Mouse (Mus musculus) hindbrain, embryonic 12.5 days (tissue): ENCODE results near the gene Glt8d2. TPM values are rescaled to one million over a fixed set of nuclear protein-coding genes. Genes with fewer than 3 reads are reported as not detected.

Experiments used
- ATAC-seq: fragments of 200-750 bp; cut with Nextera tagmentation; 2 replicates; pipeline ENCODE4 v1.8.0; 2017; ENCODE audit warnings: moderate TSS enrichment; ENCODE audit not compliant: low FRiP score
- H3K27ac ChIP-seq: fragments of 300-500 bp; sonication (generic); 2 replicates; pipeline ENCODE4 v1.5.1; 2016; ENCODE audit warnings: mild to moderate bottlenecking
- H3K27me3 ChIP-seq: fragments of 300-500 bp; sonication (generic); 2 replicates; pipeline ENCODE4 v1.6.1; 2016; ENCODE audit warnings: mild to moderate bottlenecking
- H3K36me3 ChIP-seq: fragments of 300-500 bp; sonication (generic); 2 replicates; pipeline ENCODE4 v1.6.1; 2016; ENCODE audit warnings: mild to moderate bottlenecking
- H3K4me1 ChIP-seq: fragments of 300-500 bp; sonication (generic); 2 replicates; pipeline ENCODE4 v1.6.1; 2016
- H3K4me2 ChIP-seq: fragments of 300-500 bp; sonication (generic); replicated peaks from 2 replicates; pipeline ENCODE4 v1.6.1; 2016; ENCODE audit warnings: mild to moderate bottlenecking
- H3K4me3 ChIP-seq: fragments of 300-500 bp; sonication (generic); 2 replicates; pipeline ENCODE4 v1.5.1; 2016; ENCODE audit warnings: mild to moderate bottlenecking
- H3K9ac ChIP-seq: fragments of 300-500 bp; sonication (generic); 2 replicates; pipeline ENCODE4 v1.6.1; 2016; ENCODE audit warnings: mild to moderate bottlenecking, moderate library complexity
- H3K9me3 ChIP-seq: fragments of 300-500 bp; sonication (generic); replicated peaks from 2 replicates; pipeline ENCODE4 v1.6.1; 2016; ENCODE audit warnings: mild to moderate bottlenecking
- WGBS: fragments of 180-500 bp; shearing (Covaris S2); methylation state at CpG from one replicate; pipeline ENCODE4 v1.1.7; 2016; 5-methylcytosine and 5-hydroxymethylcytosine counted together
- polyA plus RNA-seq: library from polyadenylated mRNA; unstranded; fragments of >200 nt; fragmentation: Nextera tagmentation; extraction: Ambion mirVana; gene quantifications from 2 replicates; pipeline ENCODE4 v1.2.1, GENCODE M21; 2016

Glt8d2 gene
- polyA plus RNA-seq, 1 experiment from 2014 or later: 6.1 TPM

DNA sequence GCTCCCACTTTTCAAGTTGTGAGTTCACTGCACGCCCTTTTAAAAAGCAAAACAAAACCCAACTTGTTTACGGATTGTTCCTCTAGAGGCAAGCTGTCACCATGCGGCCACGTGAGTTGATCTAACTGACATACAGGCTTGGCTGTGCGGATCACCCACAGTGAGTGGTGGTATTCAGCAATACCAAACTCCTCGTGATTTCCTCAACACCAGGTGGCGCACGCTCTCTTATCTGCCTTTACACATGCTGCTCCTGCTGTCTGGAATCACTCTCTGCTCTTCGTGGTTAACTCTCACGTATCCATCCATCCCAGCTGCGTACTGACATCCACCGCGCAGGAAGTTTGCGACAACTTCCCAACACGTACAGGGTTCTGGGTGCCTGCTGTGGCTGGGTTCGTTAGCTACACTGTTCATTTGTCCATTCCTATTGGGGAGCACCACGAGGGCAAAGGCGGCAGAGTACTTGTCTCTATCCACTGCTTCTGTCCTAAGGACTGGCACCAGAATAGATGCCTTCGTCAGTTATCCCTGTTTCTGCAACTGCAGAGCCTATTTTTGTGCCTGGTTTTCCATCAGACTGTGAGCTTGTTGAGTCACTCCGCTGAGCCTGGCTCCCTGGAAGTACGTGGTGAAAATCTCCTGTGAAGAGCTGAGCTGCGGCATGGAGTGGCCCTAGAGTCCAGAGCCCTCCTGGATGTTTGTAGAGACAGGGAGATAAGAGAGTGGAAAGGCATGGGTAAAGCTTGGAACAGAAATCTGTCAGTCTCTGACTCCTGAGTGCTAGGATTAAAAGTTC lies 23.8 kb downstream of the Glt8d2 start:
- ATAC-seq: peak; percentile 86
- WGBS: 24% methylated on average over 22 of the region's 22 CpGs
- Histone ChIP-seq H3K9me3 (no peaks in the 10 kb centered on the region), H3K9ac (0 out of 2 replicates have a peak overlapping the region, but pooled peaks have one; percentile 1), H3K4me3 (no peak overlapping the region), H3K4me2 (peak overlapping the region; percentile 35), H3K4me1 (no peaks in the 10 kb centered on the region), H3K27ac (no peak overlapping the region), H3K36me3 (no peaks in the 10 kb centered on the region), H3K27me3 (no peaks in the 10 kb centered on the region)

DNA sequence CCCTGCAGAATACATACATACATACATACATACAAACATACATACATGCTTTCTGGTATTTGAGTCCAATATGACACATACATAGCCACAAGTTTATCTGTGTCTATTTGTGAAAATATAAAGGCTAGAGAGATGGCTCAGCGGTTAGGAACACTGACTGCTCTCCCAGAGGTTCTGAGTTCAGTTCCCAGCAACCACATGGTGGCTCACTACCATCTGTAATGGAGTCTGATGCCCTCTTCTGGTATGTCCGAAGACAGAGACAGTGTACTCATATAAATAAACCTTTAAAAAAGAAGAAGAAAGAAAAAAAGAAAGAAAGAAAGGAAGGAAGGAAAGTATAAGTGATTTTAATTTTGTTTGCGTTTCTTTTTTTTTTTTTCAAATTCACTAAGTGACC lies 24.5 kb downstream of the Glt8d2 start:
- no peaks in the 10 kb centered on the region for H3K4me1 ChIP-seq
- no peaks in the 10 kb centered on the region for H3K36me3 ChIP-seq
- H3K9ac ChIP-seq: no peak overlapping the region
- WGBS: 63% methylated on average over 3 of the region's 3 CpGs
- H3K27me3 ChIP-seq: no peaks in the 10 kb centered on the region
- H3K4me3 ChIP-seq: no peak overlapping the region
- no peak overlapping the region for H3K4me2 ChIP-seq
- no peak overlapping the region for H3K27ac ChIP-seq
- H3K9me3 ChIP-seq: no peaks in the 10 kb centered on the region
- no peak for ATAC-seq

DNA sequence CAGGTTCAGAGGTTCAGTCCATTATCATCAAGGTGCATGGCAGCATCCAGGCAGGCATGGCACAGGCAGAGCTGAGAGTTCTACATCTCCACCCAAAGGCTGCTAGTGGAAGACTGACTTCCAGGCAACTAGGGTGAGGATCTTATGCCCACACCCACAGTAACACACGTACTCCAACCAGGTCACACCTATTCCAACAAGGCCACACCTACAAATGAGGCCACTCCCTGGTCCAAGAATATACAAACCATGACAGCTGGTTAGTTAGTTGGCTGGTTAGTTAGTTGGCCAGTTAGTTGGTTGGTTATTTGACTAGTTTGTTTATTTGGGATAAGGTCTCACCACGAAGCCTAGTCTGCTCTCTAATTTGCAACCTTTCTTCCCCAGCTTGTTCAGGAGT lies 27.2 kb downstream of the Glt8d2 start:
- ATAC-seq: no peak
- WGBS: 85% methylated on average over 2 of the region's 2 CpGs

DNA sequence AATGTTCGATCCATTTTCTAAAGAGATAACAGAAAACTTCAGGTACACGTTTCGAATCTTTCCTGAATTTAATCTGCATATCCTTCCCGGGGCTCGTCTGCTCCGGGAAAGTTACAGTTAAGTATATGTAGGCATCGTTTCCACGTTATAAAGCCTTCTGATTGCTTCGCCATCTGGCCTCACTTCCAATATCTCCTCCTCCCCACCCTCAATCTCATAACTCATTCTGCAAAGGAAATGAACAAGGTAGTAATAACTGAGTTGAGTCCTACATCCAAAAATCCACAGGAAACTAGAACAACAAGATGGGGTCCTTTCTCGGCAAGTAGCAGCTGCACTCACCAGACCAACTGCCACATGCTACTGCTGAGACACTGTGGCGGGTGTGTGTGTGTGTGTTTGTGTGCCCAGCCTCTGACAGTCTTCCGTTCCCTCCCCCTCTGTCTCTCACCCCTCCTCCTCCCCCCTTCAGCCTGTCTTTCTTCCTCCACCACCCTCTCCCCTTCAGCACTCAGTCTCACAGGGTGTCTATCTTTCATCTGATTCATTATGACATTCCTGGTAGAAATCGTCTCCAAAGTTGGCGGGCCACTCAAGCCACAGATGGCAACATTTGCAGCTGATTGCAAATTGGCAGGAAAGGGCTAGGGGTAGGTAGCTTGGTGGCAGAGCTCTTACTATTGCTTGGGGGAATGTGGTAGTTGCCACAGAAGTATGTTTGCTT lies 28.0 kb downstream of the Glt8d2 start:
- Histone ChIP-seq H3K9ac (no peak overlapping the region), H3K27me3 (no peaks in the 10 kb centered on the region), H3K27ac (no peak overlapping the region), H3K36me3 (no peaks in the 10 kb centered on the region), H3K4me3 (no peak overlapping the region), H3K9me3 (no peaks in the 10 kb centered on the region), H3K4me1 (no peaks in the 10 kb centered on the region), H3K4me2 (no peak overlapping the region)
- WGBS: 84% methylated on average over 14 of the region's 14 CpGs
- ATAC-seq: no peak

More for the DNA sequence above, 27.2 kb downstream of the Glt8d2 start:
- no peak overlapping the region for H3K9ac ChIP-seq
- no peaks in the 10 kb centered on the region for H3K4me1 ChIP-seq
- H3K9me3 ChIP-seq: no peaks in the 10 kb centered on the region
- no peaks in the 10 kb centered on the region for H3K27me3 ChIP-seq
- no peaks in the 10 kb centered on the region for H3K36me3 ChIP-seq
- no peak overlapping the region for H3K27ac ChIP-seq
- no peak overlapping the region for H3K4me2 ChIP-seq
- H3K4me3 ChIP-seq: no peak overlapping the region

DNA sequence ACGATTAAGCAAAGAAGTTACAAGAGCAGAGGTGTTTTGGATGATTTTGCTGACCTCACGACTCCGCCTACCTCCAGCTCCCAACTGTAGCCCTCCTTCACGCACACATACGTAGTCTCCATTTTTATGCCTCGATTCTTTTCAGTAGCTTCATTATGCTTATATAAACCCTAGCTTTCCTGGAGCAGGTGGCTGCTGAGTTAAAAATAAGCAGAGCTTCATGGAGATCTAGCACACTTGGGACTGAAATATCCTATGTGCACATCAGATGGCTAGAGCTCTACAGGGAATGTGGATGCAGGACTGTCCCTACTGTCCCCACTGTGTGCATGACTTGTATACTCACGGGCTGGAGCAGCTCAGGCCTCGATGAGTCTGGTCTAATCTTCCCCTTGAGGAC lies 28.6 kb downstream of the Glt8d2 start:
- Histone ChIP-seq H3K4me3 (no peak overlapping the region), H3K4me2 (no peak overlapping the region), H3K27me3 (no peaks in the 10 kb centered on the region), H3K9me3 (no peaks in the 10 kb centered on the region), H3K27ac (no peak overlapping the region), H3K4me1 (no peaks in the 10 kb centered on the region), H3K36me3 (no peaks in the 10 kb centered on the region), H3K9ac (no peak overlapping the region)
- WGBS: 91% methylated on average over 8 of the region's 8 CpGs
- ATAC-seq: no peak

DNA sequence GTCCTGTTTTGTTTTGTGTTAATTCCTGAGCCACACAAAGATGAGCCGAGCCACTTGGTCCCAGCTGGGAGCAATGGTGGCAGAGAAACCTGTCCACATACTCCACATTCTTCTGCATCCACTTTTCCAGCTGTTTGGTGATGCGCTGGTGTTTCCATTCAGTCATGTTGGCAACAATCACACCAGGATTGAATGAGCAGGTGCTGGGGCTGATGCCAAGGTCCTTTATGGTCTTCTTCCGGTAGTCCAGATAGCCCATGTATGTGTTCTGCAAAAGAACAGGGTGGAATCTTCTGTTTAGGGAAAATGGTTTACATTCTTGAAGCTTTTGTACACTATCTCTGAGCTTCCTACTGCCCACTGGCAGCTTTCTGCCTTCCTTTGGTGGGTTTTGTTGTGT lies 35.9 kb downstream of the Glt8d2 start:
- 87% methylated on average over 3 of the region's 3 CpGs for WGBS
- no peaks in the 10 kb centered on the region for H3K4me1 ChIP-seq
- no peak overlapping the region for H3K27ac ChIP-seq
- no peak overlapping the region for H3K9ac ChIP-seq
- no peaks in the 10 kb centered on the region for H3K27me3 ChIP-seq
- ATAC-seq: no peak
- H3K9me3 ChIP-seq: no peaks in the 10 kb centered on the region
- H3K4me3 ChIP-seq: no peak overlapping the region
- H3K4me2 ChIP-seq: no peak overlapping the region
- peaks cover 22% of the 10 kb centered on the region for H3K36me3 ChIP-seq

DNA sequence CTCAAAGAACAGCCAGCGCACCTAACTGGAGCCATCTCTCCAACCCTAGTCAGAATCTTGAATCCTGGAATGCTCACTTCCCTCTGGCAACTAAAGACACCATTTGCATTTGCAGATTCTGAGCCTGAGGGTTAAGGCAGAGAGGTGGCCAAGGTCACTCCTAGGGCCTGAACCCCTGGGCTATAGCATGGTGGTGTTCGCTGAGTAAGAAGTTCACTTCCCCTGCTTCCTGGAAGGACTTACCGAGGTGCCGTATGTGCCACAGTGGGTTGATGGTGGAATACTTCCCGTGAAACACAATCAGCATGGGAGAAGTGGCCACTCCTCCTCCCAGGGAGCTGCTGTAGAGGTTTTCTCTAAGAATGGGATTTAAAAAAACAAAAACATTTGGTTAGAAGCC lies 37.8 kb downstream of the Glt8d2 start:
- no peak overlapping the region for H3K27ac ChIP-seq
- 72% methylated on average over 5 of the region's 5 CpGs for WGBS
- no peak overlapping the region for H3K4me2 ChIP-seq
- ATAC-seq: no peak
- no peaks in the 10 kb centered on the region for H3K4me1 ChIP-seq
- H3K9me3 ChIP-seq: no peaks in the 10 kb centered on the region
- no peak overlapping the region for H3K4me3 ChIP-seq
- H3K9ac ChIP-seq: no peak overlapping the region
- H3K27me3 ChIP-seq: no peaks in the 10 kb centered on the region
- H3K36me3 ChIP-seq: peaks cover 27% of the 10 kb centered on the region

DNA sequence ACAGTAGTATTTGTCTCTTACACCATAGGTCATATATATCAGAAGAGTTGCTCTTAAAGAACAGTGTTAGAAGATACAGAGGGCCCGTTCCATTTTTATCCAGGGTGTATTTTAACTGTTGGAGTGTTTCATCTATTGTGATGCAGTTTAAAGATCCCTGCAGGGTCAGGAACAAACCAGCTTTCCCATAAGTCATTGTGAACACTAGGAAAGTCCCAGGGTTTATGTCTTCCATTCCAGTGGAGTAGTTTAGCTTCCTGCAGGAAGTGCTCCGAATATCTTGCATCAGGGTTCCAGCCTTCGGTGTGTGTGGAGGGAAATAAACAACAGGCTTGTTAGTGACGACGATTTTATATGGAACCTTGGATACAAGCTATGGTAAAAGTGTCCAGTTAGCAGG lies 39.2 kb downstream of the Glt8d2 start:
- Histone ChIP-seq H3K4me2 (no peak overlapping the region), H3K4me1 (no peaks in the 10 kb centered on the region), H3K4me3 (no peak overlapping the region), H3K9me3 (no peaks in the 10 kb centered on the region), H3K36me3 (peaks cover 40% of the 10 kb centered on the region), H3K27me3 (no peaks in the 10 kb centered on the region), H3K27ac (no peak overlapping the region), H3K9ac (no peak overlapping the region)
- ATAC-seq: no peak
- 92% methylated on average over 5 of the region's 5 CpGs for WGBS

DNA sequence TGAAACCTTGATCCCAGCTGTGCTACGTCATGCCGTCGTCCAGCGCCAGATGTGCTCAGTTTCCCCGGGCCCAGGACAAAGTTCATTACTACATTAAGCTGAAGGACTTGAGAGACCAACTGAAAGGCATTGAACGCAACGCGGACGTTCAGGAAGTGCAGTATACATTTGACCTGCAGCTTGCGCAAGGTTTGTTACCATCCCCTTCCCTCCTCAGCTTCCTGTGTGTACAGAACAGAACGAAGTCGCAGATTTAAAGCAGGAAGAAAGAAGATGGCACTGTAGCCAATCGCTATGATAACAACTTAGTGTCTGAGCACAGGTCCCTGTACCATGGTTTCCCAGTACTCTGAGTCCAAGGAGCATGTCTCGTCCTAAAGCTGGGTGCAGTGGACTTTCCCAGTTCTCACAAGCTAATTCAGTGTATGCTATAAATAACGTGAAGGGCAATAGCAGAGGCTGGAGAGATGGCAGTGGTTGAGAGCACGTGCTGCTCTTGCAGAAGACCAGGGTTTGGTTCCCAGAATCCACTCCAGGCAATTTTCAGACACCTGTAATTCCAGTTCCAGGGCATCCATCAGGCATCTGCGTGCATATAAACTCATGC lies 43.1 kb downstream of the Glt8d2 start:
- H3K4me1 ChIP-seq: no peaks in the 10 kb centered on the region
- no peaks in the 10 kb centered on the region for H3K27me3 ChIP-seq
- H3K4me2 ChIP-seq: no peak overlapping the region
- peaks cover 75% of the 10 kb centered on the region for H3K36me3 ChIP-seq
- no peak overlapping the region for H3K4me3 ChIP-seq
- no peak for ATAC-seq
- H3K27ac ChIP-seq: no peak overlapping the region
- no peak overlapping the region for H3K9ac ChIP-seq
- 94% methylated on average over 17 of the region's 17 CpGs for WGBS
- no peaks in the 10 kb centered on the region for H3K9me3 ChIP-seq

DNA sequence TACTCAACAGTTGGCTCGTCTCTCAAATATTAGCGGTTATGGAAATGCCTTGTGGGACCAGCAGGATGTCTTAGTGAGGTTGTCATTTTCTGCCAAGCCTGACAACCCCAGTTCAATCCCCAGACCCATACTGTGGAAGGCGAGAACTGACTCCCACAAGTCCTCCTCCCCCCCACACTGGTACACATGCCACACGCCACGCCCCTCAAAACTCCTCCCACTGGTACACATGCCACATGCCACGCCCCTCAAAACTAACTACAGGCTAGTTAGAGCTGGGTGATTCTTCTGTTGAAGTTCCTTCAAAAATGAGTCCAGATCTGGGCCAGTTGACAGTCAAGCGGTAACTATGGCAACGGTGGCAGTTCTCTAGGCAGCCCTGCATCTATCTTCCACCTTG lies 44.4 kb downstream of the Glt8d2 start:
- no peaks in the 10 kb centered on the region for H3K4me1 ChIP-seq
- H3K27me3 ChIP-seq: no peaks in the 10 kb centered on the region
- no peaks in the 10 kb centered on the region for H3K9me3 ChIP-seq
- no peak overlapping the region for H3K27ac ChIP-seq
- peaks cover 73% of the 10 kb centered on the region for H3K36me3 ChIP-seq
- WGBS: 96% methylated on average over 8 of the region's 8 CpGs
- H3K9ac ChIP-seq: no peak overlapping the region
- no peak overlapping the region for H3K4me2 ChIP-seq
- no peak for ATAC-seq
- no peak overlapping the region for H3K4me3 ChIP-seq

DNA sequence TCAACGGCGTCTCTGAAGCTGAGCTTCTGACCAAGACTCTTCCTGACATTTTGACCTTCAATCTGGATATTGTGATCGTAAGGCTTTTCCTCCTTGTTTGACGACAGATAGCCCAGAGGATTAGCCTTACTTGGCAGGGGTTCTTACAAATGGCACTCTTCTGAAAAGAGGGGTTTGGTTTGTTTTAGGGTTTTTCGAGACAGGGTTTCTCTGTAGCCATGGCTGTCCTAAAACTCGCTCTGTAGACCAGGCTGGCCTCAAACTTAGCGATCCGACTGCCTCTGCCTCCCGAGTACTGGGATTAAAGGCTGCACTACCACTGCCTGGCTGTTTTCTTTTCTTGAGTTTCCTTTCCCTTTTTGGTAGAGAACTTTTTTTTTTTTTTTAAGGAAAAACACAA lies 49.0 kb downstream of the Glt8d2 start:
- ATAC-seq: no peak
- H3K4me3 ChIP-seq: no peak overlapping the region
- no peak overlapping the region for H3K27ac ChIP-seq
- H3K4me2 ChIP-seq: no peak overlapping the region
- no peaks in the 10 kb centered on the region for H3K4me1 ChIP-seq
- no peaks in the 10 kb centered on the region for H3K9me3 ChIP-seq
- H3K36me3 ChIP-seq: peaks cover 91% of the 10 kb centered on the region
- WGBS: 89% methylated on average over 9 of the region's 9 CpGs
- no peaks in the 10 kb centered on the region for H3K27me3 ChIP-seq
- no peak overlapping the region for H3K9ac ChIP-seq

DNA sequence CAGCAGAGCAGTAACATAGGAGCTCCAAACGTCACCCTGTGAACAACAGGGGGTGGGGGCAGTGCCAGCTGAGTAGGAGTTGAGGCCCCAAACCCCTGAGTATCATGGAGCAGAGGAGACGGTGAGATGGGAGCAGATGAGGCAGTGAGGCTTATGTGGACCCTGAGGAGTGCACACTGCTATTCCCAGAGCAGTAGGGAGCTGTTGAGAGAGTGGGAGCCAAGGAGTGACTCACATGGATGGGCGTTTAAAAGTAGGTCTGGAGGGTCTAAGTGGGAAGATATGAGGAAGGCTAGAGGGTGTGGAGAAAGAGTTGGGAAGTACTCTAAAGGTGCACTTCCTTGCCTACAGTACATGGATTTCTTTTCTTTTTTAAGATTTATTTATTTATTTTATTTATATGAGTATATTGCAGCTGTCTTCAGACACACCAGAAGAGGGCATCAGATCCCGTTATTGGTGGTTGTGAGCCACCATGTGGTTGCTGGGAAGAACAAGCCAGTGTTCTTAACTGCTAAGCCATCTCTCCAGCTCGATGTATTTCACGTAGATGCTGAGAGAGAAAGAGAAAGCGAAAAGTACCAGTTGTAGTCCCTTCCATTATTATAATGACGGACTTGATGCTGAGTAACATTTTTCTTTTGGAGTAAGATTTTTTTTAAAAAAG lies 51.3 kb downstream of the Glt8d2 start:
- 91% methylated on average over 8 of the region's 8 CpGs for WGBS
- H3K36me3 ChIP-seq: peaks cover 83% of the 10 kb centered on the region

More for the DNA sequence above, 51.3 kb downstream of the Glt8d2 start:
- no peak overlapping the region for H3K4me2 ChIP-seq
- no peak overlapping the region for H3K9ac ChIP-seq
- no peak overlapping the region for H3K4me3 ChIP-seq
- no peaks in the 10 kb centered on the region for H3K27me3 ChIP-seq
- no peaks in the 10 kb centered on the region for H3K9me3 ChIP-seq
- no peaks in the 10 kb centered on the region for H3K4me1 ChIP-seq
- ATAC-seq: no peak
- no peak overlapping the region for H3K27ac ChIP-seq
